Mouse (Mus musculus) layer of hippocampus, adult 9-10 months (tissue): ENCODE measurements around the gene Lhfpl2.
A peak's percentile ranks its signal among the peaks of the same experiment; 100 is the strongest.

ENCODE experiments used
- DNase-seq: peaks from one replicate; pipeline ENCODE4 v3.0.0; 2022; ENCODE audit warnings: low spot score

Lhfpl2 gene

GRCm38 (mm10) chr13:94140446-94140845 lies 82.8 kb downstream of the Lhfpl2 start:
- DNase-seq, result no peak

- DNase-seq, result no peak
These were observed 85.6 kb downstream of the Lhfpl2 start for GRCm38 (mm10) chr13:94143063-94143652.

GRCm38 (mm10) chr13:94144451-94144850 lies 86.9 kb downstream of the Lhfpl2 start:
- no peak for DNase-seq

GRCm38 (mm10) chr13:94147257-94147656 lies 89.7 kb downstream of the Lhfpl2 start:
- DNase-seq, result peak; percentile 56

GRCm38 (mm10) chr13:94149006-94149405 lies 91.4 kb downstream of the Lhfpl2 start:
- DNase-seq, result no peak

GRCm38 (mm10) chr13:94149781-94150180 lies 92.2 kb downstream of the Lhfpl2 start:
- DNase-seq, result no peak

GRCm38 (mm10) chr13:94151308-94151707 lies 93.7 kb downstream of the Lhfpl2 start:
- DNase-seq, result no peak

- DNase-seq, result no peak
These were observed 95.2 kb downstream of the Lhfpl2 start for GRCm38 (mm10) chr13:94152836-94153235.

- no peak for DNase-seq
These were observed 96.1 kb downstream of the Lhfpl2 start for GRCm38 (mm10) chr13:94153658-94154057.

- no peak for DNase-seq
These were observed 97.1 kb downstream of the Lhfpl2 start for GRCm38 (mm10) chr13:94154512-94155296.

- no peak for DNase-seq
These were observed 98.2 kb downstream of the Lhfpl2 start for GRCm38 (mm10) chr13:94155657-94156429.

GRCm38 (mm10) chr13:94158864-94159477 lies 101.4 kb downstream of the Lhfpl2 start:
- no peak for DNase-seq

GRCm38 (mm10) chr13:94159478-94160220 lies 102.1 kb downstream of the Lhfpl2 start:
- DNase-seq, result no peak

- DNase-seq, result no peak
These were observed 106.9 kb downstream of the Lhfpl2 start for GRCm38 (mm10) chr13:94164501-94164900.

- DNase-seq, result no peak
These were observed 110.7 kb downstream of the Lhfpl2 start for GRCm38 (mm10) chr13:94168319-94168718.

GRCm38 (mm10) chr13:94169325-94169916 lies 111.8 kb downstream of the Lhfpl2 start:
- DNase-seq, result no peak

- no peak for DNase-seq
These were observed 114.0 kb downstream of the Lhfpl2 start for GRCm38 (mm10) chr13:94171612-94172011.

- DNase-seq, result no peak
These were observed 115.1 kb downstream of the Lhfpl2 start for GRCm38 (mm10) chr13:94172533-94173310.

GRCm38 (mm10) chr13:94173633-94174576 lies 116.3 kb downstream of the Lhfpl2 start:
- DNase-seq, result no peak
